Mouse (Mus musculus) adipocyte (in vitro differentiated cells): ENCODE measurements at regions not wholly inside any gene's neighbourhood (a gene's known extent, or its start where the extent isn't known, plus 50 kb on each side); places are given as distances from the start of the nearest gene placed in this dataset.

Source experiments
- DNase-seq: peaks from one replicate; pipeline ENCODE4 v3.0.0-alpha.2; 2016; ENCODE audit warnings: low spot score

DNA sequence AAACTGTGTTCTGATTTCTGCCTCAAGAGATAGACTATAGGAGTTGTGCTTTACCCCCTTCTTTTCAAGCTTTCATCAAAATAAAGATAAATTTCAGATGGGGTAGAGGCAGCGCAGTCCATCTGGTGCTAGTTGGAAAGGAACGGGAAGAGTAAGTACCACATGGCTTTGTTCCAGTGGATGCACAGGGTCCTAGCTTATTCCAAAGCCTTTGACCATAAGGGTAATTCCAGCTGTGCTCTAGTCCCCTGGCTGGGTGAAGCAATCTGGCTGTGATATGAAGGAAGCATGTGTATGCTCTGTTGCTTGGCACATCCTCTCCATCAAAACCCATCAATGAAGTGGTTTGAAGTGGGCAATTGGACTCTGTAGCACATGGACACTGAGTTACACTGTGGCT is 155.6 kb downstream of the 1190002N15Rik start:
- DNase-seq, result no peak

- no peak for DNase-seq
Observed at GRCm38 (mm10) chr9:94378835-94379234, 159.0 kb downstream of the 1190002N15Rik start.

DNA sequence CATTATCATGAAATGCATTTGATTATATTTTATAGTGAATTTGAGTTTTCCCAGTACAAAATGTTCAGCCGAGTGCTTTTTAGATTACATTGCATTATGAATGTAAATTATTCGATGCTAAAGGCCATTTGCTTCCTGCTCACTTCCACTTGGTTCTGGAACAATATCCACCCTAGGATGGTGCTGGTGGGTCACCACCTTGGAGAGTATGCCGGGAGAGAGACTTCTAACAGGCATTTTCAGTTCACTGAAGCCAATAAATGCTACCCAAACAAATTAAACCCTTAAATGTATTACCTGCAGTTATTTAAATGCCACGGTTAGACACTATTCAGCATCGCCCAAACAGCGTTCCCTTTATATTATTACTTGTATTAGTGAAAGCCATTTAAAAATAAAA is 159.6 kb downstream of the 1190002N15Rik start:
- DNase-seq, result no peak

DNA sequence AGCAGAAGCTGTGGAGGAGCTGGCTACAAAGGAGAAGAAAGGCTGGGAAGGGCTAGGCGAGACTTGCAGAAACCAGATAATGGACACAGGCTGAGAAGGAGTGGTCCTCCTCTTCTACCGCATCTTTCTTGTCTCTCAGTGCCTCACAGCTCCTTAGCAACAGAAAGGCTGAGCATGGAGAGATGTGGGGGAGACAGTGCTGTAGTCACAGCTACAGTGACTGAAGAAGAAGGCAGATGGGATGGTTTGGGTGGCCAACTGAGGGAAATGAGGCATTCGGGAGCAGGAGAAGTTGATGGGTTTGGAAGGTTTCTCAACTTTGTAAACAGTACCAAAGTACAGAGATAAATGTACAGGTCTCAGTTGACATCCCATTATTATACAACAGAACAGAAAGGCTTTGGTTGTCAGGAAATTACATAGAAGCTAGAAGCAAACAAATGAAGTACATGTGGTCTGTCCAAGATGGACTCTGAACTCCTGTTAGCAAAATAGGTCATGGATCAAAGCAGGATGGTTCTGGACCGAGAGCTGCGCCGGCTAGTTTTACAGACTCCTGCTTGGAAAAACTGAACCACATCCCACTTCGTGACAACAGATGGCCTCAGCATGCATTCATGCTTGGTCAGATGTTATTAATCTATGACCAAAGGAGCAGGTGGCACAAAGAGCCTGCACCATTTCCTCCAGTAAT is 160.4 kb downstream of the 1190002N15Rik start:
- DNase-seq, result no peak

- no peak for DNase-seq
Observed at GRCm38 (mm10) chr9:94370976-94371375, 166.9 kb downstream of the 1190002N15Rik start.

DNA sequence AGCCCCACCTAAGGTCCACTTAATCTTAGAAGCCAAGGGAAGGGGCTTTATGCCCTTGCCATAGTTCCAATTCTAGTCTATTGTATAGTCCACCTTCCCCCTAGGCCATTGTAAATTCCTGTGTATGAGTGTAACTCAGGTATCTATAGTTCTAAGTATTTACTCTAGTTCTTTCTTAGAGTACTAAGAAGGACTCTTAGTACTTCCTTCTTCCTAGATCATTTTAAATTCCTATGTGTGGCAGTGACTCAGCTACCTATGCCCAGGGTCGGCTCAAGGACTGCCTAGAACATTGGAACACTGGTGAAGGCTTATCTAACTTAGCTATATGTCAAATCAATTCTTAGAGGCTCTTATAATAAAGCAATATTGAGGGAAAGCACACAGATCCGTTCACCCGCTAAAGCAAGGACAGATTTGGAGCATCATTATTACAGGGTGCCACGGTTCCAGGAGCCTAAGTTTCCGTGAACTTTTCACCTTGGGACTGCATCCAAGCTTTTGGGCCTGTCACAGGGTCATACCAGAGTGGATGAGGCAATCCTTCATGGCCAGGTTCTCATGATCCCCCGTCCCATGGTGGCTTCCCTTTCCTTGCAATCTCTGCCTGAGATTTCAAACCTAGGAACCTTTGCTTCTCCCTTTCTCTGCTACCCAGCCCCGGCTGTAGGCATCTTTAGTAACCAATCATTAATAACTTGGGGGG is 169.5 kb downstream of the 1190002N15Rik start:
- no peak for DNase-seq

- DNase-seq, result peak; percentile 77
Observed at GRCm38 (mm10) chr9:94361877-94362697, 175.8 kb downstream of the 1190002N15Rik start.

DNA sequence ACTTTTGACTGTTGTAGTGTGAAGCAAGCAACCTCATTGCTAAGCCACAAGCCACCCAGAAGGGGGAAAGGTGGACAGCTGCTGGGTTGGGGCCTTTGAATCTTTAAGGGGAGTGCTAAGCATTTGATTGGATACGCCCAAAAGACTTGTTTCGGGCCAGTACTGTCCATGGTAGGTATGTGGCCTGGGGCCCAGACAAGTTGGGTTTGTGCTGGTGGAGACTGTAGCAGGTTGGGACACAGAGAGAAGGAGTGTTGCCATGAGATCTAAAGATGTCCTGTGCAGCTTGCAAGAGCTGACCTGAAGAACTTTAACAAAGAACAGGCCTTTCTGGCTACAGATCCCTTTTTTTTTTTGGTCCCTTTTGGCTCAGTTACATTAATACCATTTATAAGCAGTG is 176.9 kb downstream of the 1190002N15Rik start:
- DNase-seq, result no peak

DNA sequence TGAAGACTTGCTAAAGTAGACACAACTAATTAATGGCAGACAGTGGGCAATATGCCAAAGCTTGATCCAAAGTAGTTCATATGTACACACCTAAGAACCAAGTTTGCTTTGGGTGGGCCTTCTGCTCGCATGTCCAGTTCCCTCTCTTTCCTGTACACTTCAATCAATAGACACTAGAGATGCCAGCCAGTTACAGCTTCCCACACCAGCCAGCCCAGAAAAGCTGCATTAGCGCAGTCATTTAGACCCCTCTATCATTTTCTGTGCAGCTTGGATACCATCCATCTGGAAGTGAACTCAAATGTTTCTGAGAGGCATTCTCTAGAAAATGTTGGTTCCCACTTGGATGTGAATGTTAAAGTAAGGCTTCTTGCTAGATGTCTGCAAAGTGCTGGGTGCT is 179.7 kb downstream of the 1190002N15Rik start:
- DNase-seq, result no peak

DNA sequence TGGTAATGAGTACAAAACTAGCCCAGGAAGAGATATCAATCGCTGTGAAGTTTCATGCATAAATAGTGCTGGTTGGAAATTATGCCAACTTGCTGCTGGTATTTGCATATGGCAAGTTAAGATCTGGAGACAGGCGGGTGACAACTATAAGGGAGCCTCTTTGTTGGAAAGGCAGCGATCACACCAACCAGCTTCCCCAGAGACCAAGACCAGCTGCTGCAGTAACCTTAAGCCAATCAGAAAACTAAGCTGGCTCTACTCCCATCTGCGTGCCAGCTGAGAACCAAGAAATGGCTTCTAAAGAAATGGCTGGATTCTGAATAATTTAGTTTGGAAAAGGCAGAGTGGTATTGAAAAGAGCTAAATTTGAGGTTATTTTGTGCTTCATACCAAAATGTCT is 195.9 kb downstream of the 1190002N15Rik start:
- no peak for DNase-seq

DNA sequence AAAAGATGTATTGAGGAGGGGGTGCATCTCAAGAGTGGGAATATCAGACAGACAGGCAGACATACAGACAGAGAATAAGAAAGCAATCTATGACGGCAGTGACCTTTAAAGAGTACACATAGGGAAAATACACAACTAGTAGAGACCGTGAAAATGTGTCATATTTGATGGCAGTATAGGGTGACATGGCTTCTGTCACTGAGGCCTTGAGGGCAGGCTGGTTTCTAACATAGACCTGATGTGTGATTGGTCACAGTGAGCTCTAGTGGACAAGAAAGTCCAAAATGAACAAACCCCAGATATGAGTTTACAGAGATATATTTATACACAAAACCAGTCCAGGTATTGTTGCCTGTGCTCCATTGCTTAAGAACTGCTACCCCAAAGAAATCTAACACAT is 196.3 kb downstream of the 1190002N15Rik start:
- no peak for DNase-seq

DNA sequence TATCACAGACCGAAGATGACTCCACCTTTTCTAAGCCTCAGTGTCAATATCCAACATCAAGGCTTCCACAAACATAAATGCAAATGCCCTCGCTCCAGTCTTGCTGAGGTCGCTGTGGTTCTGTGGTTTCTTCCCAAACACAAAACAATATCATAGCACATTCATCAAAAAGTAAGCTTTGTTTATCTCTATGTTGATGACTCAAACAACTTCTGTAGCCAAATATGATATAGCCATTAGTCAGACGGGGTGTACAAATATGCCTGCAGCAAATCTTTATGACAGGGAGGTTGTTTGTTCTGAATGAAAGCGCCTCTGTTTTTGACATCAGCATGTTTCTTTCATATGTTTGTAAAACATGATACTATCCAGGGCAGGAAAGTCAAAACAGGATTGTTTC is 204.4 kb downstream of the 1190002N15Rik start:
- no peak for DNase-seq

- peak; percentile 19 for DNase-seq
Observed at GRCm38 (mm10) chr9:94323011-94323410, 214.9 kb downstream of the 1190002N15Rik start.

- no peak for DNase-seq
Observed at GRCm38 (mm10) chr9:94302575-94302974, 235.3 kb downstream of the 1190002N15Rik start.

DNA sequence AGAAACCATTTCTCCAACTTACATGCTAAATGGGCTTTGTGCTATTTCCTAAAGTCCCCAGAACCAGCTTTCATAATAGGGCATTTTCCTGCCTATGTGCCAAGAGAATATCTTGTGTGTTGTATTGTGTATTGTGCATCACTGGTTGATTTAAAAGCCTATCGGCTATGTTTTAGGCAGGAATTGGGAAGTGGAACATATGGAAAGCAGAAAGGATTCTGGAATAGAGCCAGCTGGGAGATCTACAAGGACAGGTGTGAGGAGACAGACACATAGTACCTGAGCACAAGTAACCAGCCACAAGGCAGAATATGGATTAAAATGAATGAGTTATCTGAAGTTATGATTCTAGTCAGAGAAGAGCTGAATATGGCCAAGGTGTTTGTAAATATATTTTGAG is 236.0 kb downstream of the 1190002N15Rik start:
- DNase-seq, result no peak

DNA sequence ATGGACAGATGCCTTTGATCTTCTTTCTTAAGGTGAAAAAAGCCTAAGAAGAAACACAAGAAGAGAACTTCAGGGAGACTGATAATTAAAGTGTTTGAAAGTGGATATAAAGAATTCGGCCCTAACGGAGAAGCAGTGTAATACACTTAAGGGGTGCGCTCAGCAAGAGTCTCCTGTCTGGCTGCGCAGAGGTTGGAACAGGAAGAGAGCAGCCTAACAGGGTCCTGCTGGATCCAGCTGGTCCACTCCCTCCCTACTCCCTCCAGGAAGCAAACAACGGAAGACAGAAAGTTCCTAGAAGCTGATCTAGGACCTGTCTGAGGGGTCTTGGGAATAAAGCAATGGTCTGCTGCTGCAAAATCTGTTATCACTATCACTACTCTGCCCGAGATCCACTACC is 242.4 kb downstream of the 1190002N15Rik start:
- no peak for DNase-seq

GRCm38 (mm10) chr9:94292147-94292546 is 245.7 kb downstream of the 1190002N15Rik start:
- no peak for DNase-seq

DNA sequence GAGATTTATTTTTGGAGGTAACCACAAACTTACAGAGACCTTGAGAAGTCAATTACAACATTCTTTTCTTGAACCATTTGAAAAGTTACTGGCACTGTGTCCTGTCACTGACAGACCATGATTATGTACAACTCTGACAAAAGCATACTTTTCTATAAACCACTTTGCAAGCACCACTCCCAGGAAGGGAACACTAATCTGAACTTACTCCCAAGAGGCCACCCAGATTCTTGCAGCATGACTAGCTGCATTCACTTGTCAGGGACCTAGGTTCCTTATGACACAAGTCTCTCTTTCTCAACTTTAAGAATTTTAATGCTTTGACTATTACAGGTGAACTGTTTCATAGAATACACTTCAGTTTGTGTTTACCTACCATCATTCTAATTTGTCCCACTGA is 248.3 kb downstream of the 1190002N15Rik start:
- DNase-seq, result peak; percentile 14

DNA sequence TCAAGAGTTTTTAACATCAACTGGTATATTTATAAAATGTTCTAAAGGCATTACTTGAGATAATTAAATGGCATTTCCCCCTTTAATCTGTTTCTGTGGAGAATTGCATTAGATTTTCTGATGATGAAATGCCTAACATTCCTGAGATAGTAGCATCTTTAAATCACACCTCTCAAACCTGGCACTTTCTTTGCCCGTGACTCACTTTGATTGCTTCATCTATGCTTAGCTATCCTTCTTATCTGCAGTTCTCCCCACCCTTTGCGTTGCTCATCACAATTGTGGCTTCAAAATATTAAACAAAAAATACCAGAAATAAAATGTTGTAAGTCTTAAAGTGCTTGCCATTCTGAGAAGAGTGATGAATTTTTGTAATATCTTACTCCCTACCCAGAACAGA is 250.3 kb downstream of the 1190002N15Rik start:
- DNase-seq, result no peak

DNA sequence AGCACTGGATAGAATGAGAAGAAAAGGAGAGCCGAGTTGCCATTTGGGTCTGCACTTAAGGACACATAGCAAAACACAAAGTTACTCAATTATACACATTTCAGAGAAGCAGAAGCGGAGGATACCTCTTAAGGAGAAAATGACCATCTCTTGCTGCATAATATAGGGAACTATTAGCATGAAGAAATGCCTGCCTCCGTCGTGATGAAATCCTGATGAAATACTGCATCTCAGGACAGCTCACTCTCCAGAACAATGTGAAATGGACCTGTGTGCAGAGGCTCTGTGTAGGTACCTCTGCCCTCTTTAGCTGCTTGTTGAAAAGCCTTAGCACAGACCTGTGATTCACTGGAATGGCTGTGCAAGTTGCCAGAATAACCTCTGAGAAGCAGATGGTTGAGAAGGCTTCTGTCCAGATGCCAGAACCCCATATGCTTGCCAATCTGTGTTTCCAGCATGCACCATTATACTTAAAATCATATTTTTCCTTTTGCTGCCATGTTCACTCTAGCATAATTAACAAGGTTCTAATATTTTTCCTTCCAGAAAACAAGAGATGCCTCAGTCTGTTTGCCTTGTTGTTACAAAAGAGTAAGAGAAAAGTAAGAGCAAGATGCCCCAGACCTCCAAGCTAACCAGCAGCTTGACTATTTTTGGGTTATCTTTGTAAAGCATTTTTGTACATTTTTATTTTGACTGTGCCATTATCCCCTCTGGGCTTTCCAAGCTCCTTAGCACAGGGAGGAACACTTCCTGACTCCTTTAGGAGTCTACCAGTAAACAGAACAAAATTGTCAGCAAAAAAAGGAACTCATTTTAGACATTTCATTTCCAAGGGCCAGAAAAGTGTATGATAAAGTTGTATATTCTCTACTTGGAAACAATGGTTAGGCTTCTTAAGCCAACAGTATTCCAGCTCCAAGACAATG is 259.0 kb downstream of the 1190002N15Rik start:
- peak; percentile 73 for DNase-seq

- DNase-seq, result no peak
Observed at GRCm38 (mm10) chr9:94277096-94277495, 260.8 kb downstream of the 1190002N15Rik start.

DNA sequence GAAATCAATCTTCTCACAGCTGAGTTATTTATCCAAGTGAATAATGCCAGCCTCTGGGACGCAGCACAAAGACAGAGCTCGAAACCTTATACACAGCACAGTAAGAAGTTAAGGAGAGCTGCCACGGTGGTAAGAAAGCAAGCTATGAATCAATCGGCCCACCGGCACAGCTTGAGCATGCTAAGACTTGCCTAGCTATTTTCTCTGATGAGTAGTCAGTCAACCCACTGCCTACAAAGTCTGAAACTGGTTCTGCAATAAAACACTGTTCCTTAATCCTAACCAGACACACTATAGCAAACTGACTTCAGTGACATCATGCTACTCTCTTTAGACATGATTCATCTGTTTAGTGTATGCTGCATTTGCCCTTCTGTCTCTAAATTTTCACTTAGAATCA is 268.7 kb downstream of the 1190002N15Rik start:
- DNase-seq, result no peak
